Mouse (Mus musculus): Measurements from ENCODE around the gene Shc3. TPM values are rescaled to one million over a fixed set of nuclear protein-coding genes. Genes with fewer than 3 reads are reported as not detected.

Shc3 gene
- polyA plus RNA-seq, 1 experiment from 2014 or later, result 0.12 TPM

DNA sequence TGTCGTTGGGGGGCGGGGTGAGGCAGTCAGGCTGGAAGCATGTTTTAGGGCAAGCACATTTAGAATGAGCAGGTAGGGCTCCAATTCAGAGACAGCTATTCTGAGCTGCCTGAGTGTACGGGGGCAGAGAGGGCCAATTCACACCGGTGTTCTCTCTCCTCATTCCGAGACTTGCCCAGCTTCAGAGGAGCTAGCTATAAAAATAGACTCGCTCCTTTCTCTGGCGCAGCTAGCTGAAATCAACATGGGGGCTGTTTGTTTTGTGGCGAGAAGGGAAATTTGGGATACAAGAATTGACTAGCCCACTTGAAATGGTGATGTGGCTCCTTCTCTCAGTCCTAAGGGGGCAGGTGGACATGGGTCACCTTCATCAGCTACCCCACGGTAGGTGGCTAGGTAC is 60.4 kb downstream of the Shc3 start:
- Histone ChIP-seq H3K36me3 (ENCODE audit: control insufficient read depth, insufficient read depth, low read length) (no peaks in the 10 kb centered on the region), H3K4me1 (ENCODE audit: control insufficient read depth, insufficient read depth, low read length) (no peaks in the 10 kb centered on the region), H3K9me3 (ENCODE audit: control insufficient read depth, low read length) (no peaks in the 10 kb centered on the region), H3K27me3 (ENCODE audit: control insufficient read depth, insufficient read depth, low read length) (no peaks in the 10 kb centered on the region), H3K4me2 (replicated peaks; ENCODE audit: low read depth, low read length) (no peak overlapping the region), H3K9ac (ENCODE audit: low read depth, low read length) (no peak overlapping the region), H3K4me3 (ENCODE audit: low read length) (no peak overlapping the region), H3K27ac (ENCODE audit: low read depth, low read length) (no peak overlapping the region)
- no peak for ATAC-seq (ENCODE audit: low FRiP score, low TSS enrichment)
- WGBS, result 70% methylated on average over 9 of the region's 9 CpGs

- Histone ChIP-seq H3K9me3 (ENCODE audit: control insufficient read depth, low read length) (no peaks in the 10 kb centered on the region), H3K4me1 (ENCODE audit: control insufficient read depth, insufficient read depth, low read length) (no peaks in the 10 kb centered on the region), H3K27me3 (ENCODE audit: control insufficient read depth, insufficient read depth, low read length) (no peaks in the 10 kb centered on the region), H3K36me3 (ENCODE audit: control insufficient read depth, insufficient read depth, low read length) (no peaks in the 10 kb centered on the region), H3K4me3 (ENCODE audit: low read length) (no peak overlapping the region), H3K27ac (ENCODE audit: low read depth, low read length) (no peak overlapping the region), H3K9ac (ENCODE audit: low read depth, low read length) (no peak overlapping the region), H3K4me2 (replicated peaks; ENCODE audit: low read depth, low read length) (no peak overlapping the region)
- no peak for ATAC-seq (ENCODE audit: low FRiP score, low TSS enrichment)
- WGBS, result 76% methylated on average over 5 of the region's 5 CpGs
These were observed 63.5 kb downstream of the Shc3 start for GRCm38 (mm10) chr13:51505711-51506110.

DNA sequence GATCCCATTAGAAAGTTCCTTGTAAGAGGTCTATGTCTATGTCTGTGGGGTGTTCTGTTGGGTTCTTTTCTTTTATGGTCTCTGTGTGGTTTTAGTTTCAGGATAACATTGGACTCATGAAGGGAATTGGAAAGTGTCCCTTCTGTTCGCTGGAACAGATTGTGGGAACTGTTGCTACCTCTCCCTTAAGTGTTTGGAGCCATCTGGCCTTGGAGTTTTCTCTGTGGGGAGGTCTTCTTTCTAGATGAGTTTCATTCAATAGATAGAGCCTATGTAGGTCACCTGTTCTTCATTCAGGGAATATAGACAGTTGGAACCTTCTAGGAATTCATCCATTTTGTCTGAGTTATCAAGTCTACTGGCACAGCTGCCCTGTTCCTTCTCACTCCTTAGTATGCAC is 69.5 kb downstream of the Shc3 start:
- Histone ChIP-seq H3K4me3 (ENCODE audit: low read length) (no peak overlapping the region), H3K9ac (ENCODE audit: low read depth, low read length) (no peak overlapping the region), H3K36me3 (ENCODE audit: control insufficient read depth, insufficient read depth, low read length) (no peaks in the 10 kb centered on the region), H3K9me3 (ENCODE audit: control insufficient read depth, low read length) (no peaks in the 10 kb centered on the region), H3K4me1 (ENCODE audit: control insufficient read depth, insufficient read depth, low read length) (no peaks in the 10 kb centered on the region), H3K27me3 (ENCODE audit: control insufficient read depth, insufficient read depth, low read length) (no peaks in the 10 kb centered on the region), H3K27ac (ENCODE audit: low read depth, low read length) (no peak overlapping the region), H3K4me2 (replicated peaks; ENCODE audit: low read depth, low read length) (no peak overlapping the region)
- ATAC-seq (ENCODE audit: low FRiP score, low TSS enrichment), result no peak
- WGBS, result 87% methylated on average over 1 of the region's 1 CpGs

GRCm38 (mm10) chr13:51493676-51494075 is 75.5 kb downstream of the Shc3 start:
- Histone ChIP-seq H3K4me1 (ENCODE audit: control insufficient read depth, insufficient read depth, low read length) (no peaks in the 10 kb centered on the region), H3K9me3 (ENCODE audit: control insufficient read depth, low read length) (no peaks in the 10 kb centered on the region), H3K4me2 (replicated peaks; ENCODE audit: low read depth, low read length) (no peak overlapping the region), H3K36me3 (ENCODE audit: control insufficient read depth, insufficient read depth, low read length) (no peaks in the 10 kb centered on the region), H3K27ac (ENCODE audit: low read depth, low read length) (no peak overlapping the region), H3K4me3 (ENCODE audit: low read length) (no peak overlapping the region), H3K27me3 (ENCODE audit: control insufficient read depth, insufficient read depth, low read length) (no peaks in the 10 kb centered on the region), H3K9ac (ENCODE audit: low read depth, low read length) (no peak overlapping the region)
- ATAC-seq (ENCODE audit: low FRiP score, low TSS enrichment), result no peak
- 73% methylated on average over 9 of the region's 9 CpGs for WGBS

GRCm38 (mm10) chr13:51491649-51492435 is 77.4 kb downstream of the Shc3 start:
- WGBS, result 71% methylated on average over 8 of the region's 8 CpGs
- ATAC-seq (ENCODE audit: low FRiP score, low TSS enrichment), result no peak
- no peak overlapping the region for H3K4me2 ChIP-seq (replicated peaks; ENCODE audit: low read depth, low read length)
- no peak overlapping the region for H3K27ac ChIP-seq (ENCODE audit: low read depth, low read length)
- no peak overlapping the region for H3K4me3 ChIP-seq (ENCODE audit: low read length)
- H3K27me3 ChIP-seq (ENCODE audit: control insufficient read depth, insufficient read depth, low read length), result no peaks in the 10 kb centered on the region
- H3K9me3 ChIP-seq (ENCODE audit: control insufficient read depth, low read length), result no peaks in the 10 kb centered on the region
- no peaks in the 10 kb centered on the region for H3K4me1 ChIP-seq (ENCODE audit: control insufficient read depth, insufficient read depth, low read length)
- H3K36me3 ChIP-seq (ENCODE audit: control insufficient read depth, insufficient read depth, low read length), result no peaks in the 10 kb centered on the region
- H3K9ac ChIP-seq (ENCODE audit: low read depth, low read length), result no peak overlapping the region

GRCm38 (mm10) chr13:51490195-51490594 is 79.0 kb downstream of the Shc3 start:
- H3K9ac ChIP-seq (ENCODE audit: low read depth, low read length), result no peak overlapping the region
- no peaks in the 10 kb centered on the region for H3K36me3 ChIP-seq (ENCODE audit: control insufficient read depth, insufficient read depth, low read length)
- H3K4me3 ChIP-seq (ENCODE audit: low read length), result no peak overlapping the region
- H3K9me3 ChIP-seq (ENCODE audit: control insufficient read depth, low read length), result no peaks in the 10 kb centered on the region
- no peak for ATAC-seq (ENCODE audit: low FRiP score, low TSS enrichment)
- H3K4me1 ChIP-seq (ENCODE audit: control insufficient read depth, insufficient read depth, low read length), result no peaks in the 10 kb centered on the region
- no peak overlapping the region for H3K4me2 ChIP-seq (replicated peaks; ENCODE audit: low read depth, low read length)
- H3K27ac ChIP-seq (ENCODE audit: low read depth, low read length), result no peak overlapping the region
- WGBS, result 87% methylated on average over 6 of the region's 6 CpGs
- H3K27me3 ChIP-seq (ENCODE audit: control insufficient read depth, insufficient read depth, low read length), result no peaks in the 10 kb centered on the region

DNA sequence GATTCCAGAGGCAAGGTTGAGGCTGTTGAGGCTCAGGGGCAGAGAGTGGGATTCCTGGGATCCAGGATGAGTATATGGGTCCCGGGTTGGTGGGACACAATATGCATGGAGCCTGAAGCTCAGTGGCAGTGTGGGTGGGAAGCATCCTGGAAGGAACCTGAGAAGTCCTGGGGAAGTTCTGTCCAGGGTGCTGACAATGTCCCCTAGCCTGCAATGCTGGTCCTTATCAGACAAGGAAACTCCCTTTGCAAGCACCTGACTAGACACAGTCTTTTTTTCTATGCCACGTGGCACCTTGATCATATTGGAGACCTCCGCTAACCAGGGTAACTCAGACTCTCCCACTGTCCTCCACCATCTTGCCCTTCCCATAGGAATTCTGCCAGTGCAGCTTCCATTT is 80.3 kb downstream of the Shc3 start:
- no peaks in the 10 kb centered on the region for H3K36me3 ChIP-seq (ENCODE audit: control insufficient read depth, insufficient read depth, low read length)
- H3K9ac ChIP-seq (ENCODE audit: low read depth, low read length), result no peak overlapping the region
- 68% methylated on average over 3 of the region's 3 CpGs for WGBS

DNA sequence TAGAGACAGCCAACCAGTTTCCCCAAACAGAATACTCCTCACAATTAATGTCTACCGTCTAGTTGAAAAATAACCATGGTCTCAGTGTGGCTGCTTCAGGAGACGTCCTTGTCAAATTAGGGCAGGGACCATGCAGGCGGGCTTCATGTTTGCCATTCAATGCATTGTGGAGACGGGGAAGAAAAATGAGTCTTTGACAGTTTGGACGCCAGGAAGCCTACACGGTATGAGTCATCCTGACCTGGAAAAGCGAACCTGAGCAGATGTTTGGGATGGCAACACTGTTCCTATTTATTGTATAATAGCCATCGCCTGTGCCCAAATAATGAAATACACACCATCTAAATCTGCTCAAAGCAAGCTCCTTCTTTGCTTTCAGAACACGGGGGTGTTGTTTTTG is 83.9 kb downstream of the Shc3 start:
- 79% methylated on average over 9 of the region's 9 CpGs for WGBS
- Histone ChIP-seq H3K4me3 (ENCODE audit: low read length) (no peak overlapping the region), H3K27ac (ENCODE audit: low read depth, low read length) (no peak overlapping the region), H3K9me3 (ENCODE audit: control insufficient read depth, low read length) (no peaks in the 10 kb centered on the region), H3K4me1 (ENCODE audit: control insufficient read depth, insufficient read depth, low read length) (no peaks in the 10 kb centered on the region), H3K27me3 (ENCODE audit: control insufficient read depth, insufficient read depth, low read length) (no peaks in the 10 kb centered on the region), H3K4me2 (replicated peaks; ENCODE audit: low read depth, low read length) (no peak overlapping the region), H3K9ac (ENCODE audit: low read depth, low read length) (no peak overlapping the region), H3K36me3 (ENCODE audit: control insufficient read depth, insufficient read depth, low read length) (no peaks in the 10 kb centered on the region)
- no peak for ATAC-seq (ENCODE audit: low FRiP score, low TSS enrichment)

More for the DNA sequence above, 80.3 kb downstream of the Shc3 start:
- Histone ChIP-seq H3K27ac (ENCODE audit: low read depth, low read length) (no peak overlapping the region), H3K4me3 (ENCODE audit: low read length) (no peak overlapping the region), H3K27me3 (ENCODE audit: control insufficient read depth, insufficient read depth, low read length) (no peaks in the 10 kb centered on the region), H3K4me2 (replicated peaks; ENCODE audit: low read depth, low read length) (no peak overlapping the region), H3K4me1 (ENCODE audit: control insufficient read depth, insufficient read depth, low read length) (no peaks in the 10 kb centered on the region), H3K9me3 (ENCODE audit: control insufficient read depth, low read length) (no peaks in the 10 kb centered on the region)
- ATAC-seq (ENCODE audit: low FRiP score, low TSS enrichment), result no peak

DNA sequence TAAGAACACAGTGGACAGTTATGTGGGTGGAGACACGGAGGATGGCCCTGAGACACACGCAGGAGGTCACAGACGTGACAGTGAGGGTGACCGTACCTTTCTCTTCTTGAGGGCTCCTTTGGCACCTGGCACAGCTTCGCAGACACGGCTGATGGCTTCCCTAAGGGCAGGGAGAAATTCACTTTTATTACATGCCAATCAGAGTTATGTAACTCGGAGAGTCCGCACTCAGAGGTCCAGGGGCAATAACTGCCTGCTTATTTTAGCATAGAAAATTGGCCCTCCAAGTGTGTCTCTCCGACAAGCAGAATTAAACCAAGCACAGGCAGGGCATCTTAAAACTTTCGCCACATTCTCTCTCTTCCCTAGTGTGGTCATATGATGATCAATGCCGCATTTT is 86.4 kb downstream of the Shc3 start:
- Histone ChIP-seq H3K27me3 (ENCODE audit: control insufficient read depth, insufficient read depth, low read length) (no peaks in the 10 kb centered on the region), H3K4me2 (replicated peaks; ENCODE audit: low read depth, low read length) (no peak overlapping the region), H3K36me3 (ENCODE audit: control insufficient read depth, insufficient read depth, low read length) (no peaks in the 10 kb centered on the region), H3K9ac (ENCODE audit: low read depth, low read length) (no peak overlapping the region), H3K4me1 (ENCODE audit: control insufficient read depth, insufficient read depth, low read length) (no peaks in the 10 kb centered on the region), H3K9me3 (ENCODE audit: control insufficient read depth, low read length) (no peaks in the 10 kb centered on the region), H3K27ac (ENCODE audit: low read depth, low read length) (no peak overlapping the region), H3K4me3 (ENCODE audit: low read length) (no peak overlapping the region)
- 81% methylated on average over 11 of the region's 11 CpGs for WGBS
- no peak for ATAC-seq (ENCODE audit: low FRiP score, low TSS enrichment)
